Mouse (Mus musculus): ENCODE measurements around the gene Dnajc7. TPM values are rescaled to one million over a fixed set of nuclear protein-coding genes. Genes with fewer than 3 reads are reported as not detected.
"Not testable (repeated sequence)": the region's sequence is repeated elsewhere in the genome, so short reads cannot be mapped to it uniquely, and the experiment has no call there.

The Dnajc7 gene
- total RNA-seq, 2 experiments from 2014 or later = 143 to 179 TPM

GRCm38 (mm10) chr11:100585148-100585547, 34.8 kb downstream of the Dnajc7 start:
- DNase-seq = no peak
- intact Hi-C loops (cut with DNase I; ENCODE audit: low total_unique reads) = no loop called here

GRCm38 (mm10) chr11:100584561-100584961, 35.4 kb downstream of the Dnajc7 start:
- intact Hi-C loops (cut with DNase I; ENCODE audit: low total_unique reads) = no loop called here
- no peak for DNase-seq

GRCm38 (mm10) chr11:100582836-100583235, 37.1 kb downstream of the Dnajc7 start:
- DNase-seq = no peak
- intact Hi-C loops (cut with DNase I; ENCODE audit: low total_unique reads) = no loop called here

GRCm38 (mm10) chr11:100582413-100582812, 37.6 kb downstream of the Dnajc7 start:
- DNase-seq; intact Hi-C loops (cut with DNase I; ENCODE audit: low total_unique reads): not testable (repeated sequence)

- intact Hi-C loops (cut with DNase I; ENCODE audit: low total_unique reads) = no loop called here
- no peak for DNase-seq
Measured at GRCm38 (mm10) chr11:100581756-100582155, 38.2 kb downstream of the Dnajc7 start.

GRCm38 (mm10) chr11:100580275-100580674, 39.7 kb downstream of the Dnajc7 start:
- no peak for DNase-seq
- intact Hi-C loops (cut with DNase I; ENCODE audit: low total_unique reads) = no loop called here

GRCm38 (mm10) chr11:100579116-100579799, 40.7 kb downstream of the Dnajc7 start:
- DNase-seq = no peak
- intact Hi-C loops (cut with DNase I; ENCODE audit: low total_unique reads) = no loop called here

- intact Hi-C loops (cut with DNase I; ENCODE audit: low total_unique reads) = no loop called here
- no peak for DNase-seq
Measured at GRCm38 (mm10) chr11:100577852-100578599, 41.9 kb downstream of the Dnajc7 start.

- no peak for DNase-seq
- intact Hi-C loops (cut with DNase I; ENCODE audit: low total_unique reads) = no loop called here
Measured at GRCm38 (mm10) chr11:100576256-100576655, 43.7 kb downstream of the Dnajc7 start.

GRCm38 (mm10) chr11:100575484-100575855, 44.5 kb downstream of the Dnajc7 start:
- intact Hi-C loops (cut with DNase I; ENCODE audit: low total_unique reads) = no loop called here
- DNase-seq = no peak

- peak; percentile 74 for DNase-seq
- intact Hi-C loops (cut with DNase I; ENCODE audit: low total_unique reads) = loop anchor here (5.0 kb wide), 2 partner anchors 52 to 127 kb away; partner anchors contain the start of gene Dhx58
Measured at GRCm38 (mm10) chr11:100574708-100575483, 45.1 kb downstream of the Dnajc7 start, which contains the start of gene Cnp. Gene Cnp, plus strand, starts transcription at chr11:100574904.

GRCm38 (mm10) chr11:100574188-100574587, 45.8 kb downstream of the Dnajc7 start:
- no peak for DNase-seq
- intact Hi-C loops (cut with DNase I; ENCODE audit: low total_unique reads) = loop anchor here (5.0 kb wide), 2 partner anchors 53 to 128 kb away; partner anchors contain the start of gene Dhx58

GRCm38 (mm10) chr11:100571202-100571567, 48.8 kb downstream of the Dnajc7 start:
- intact Hi-C loops (cut with DNase I; ENCODE audit: low total_unique reads) = loop anchor here (5.0 kb wide), 2 partner anchors 56 to 131 kb away; partner anchors contain the start of gene Dhx58
- DNase-seq = no peak

GRCm38 (mm10) chr11:100570430-100571201, 49.4 kb downstream of the Dnajc7 start:
- intact Hi-C loops (cut with DNase I; ENCODE audit: low total_unique reads) = loop anchor here (5.0 kb wide), 2 partner anchors 57 to 132 kb away; partner anchors contain the start of gene Dhx58
- peak; percentile 64 for DNase-seq

- intact Hi-C loops (cut with DNase I; ENCODE audit: low total_unique reads) = loop anchor here (5.0 kb wide), 2 partner anchors 58 to 133 kb away; partner anchors contain the start of gene Dhx58
- no peak for DNase-seq
Measured at GRCm38 (mm10) chr11:100569789-100570188, 50.2 kb downstream of the Dnajc7 start.

- intact Hi-C loops (cut with DNase I; ENCODE audit: low total_unique reads) = no loop called here
Measured at GRCm38 (mm10) chr11:100568692-100569091, 51.3 kb downstream of the Dnajc7 start.

GRCm38 (mm10) chr11:100567815-100568245, 52.1 kb downstream of the Dnajc7 start:
- DNase-seq = no peak
- intact Hi-C loops (cut with DNase I; ENCODE audit: low total_unique reads) = no loop called here

More at GRCm38 (mm10) chr11:100568692-100569091, 51.3 kb downstream of the Dnajc7 start:
- no peak for DNase-seq

- DNase-seq = no peak
- intact Hi-C loops (cut with DNase I; ENCODE audit: low total_unique reads) = no loop called here
Measured at GRCm38 (mm10) chr11:100567229-100567628, 52.7 kb downstream of the Dnajc7 start.

GRCm38 (mm10) chr11:100564703-100565102, 55.3 kb downstream of the Dnajc7 start:
- intact Hi-C loops (cut with DNase I; ENCODE audit: low total_unique reads) = no loop called here
- DNase-seq = no peak

All from gastrocnemius, postnatal 14 days (tissue).